Mouse (Mus musculus): Measurements from ENCODE around the gene Hdx. TPM values are rescaled to one million over a fixed set of nuclear protein-coding genes. Genes with fewer than 3 reads are reported as not detected.

Gene Hdx
- total RNA-seq (2021) = 1 to 10 TPM; 3.3 to 4.1 TPM

GRCm38 (mm10) chrX:111696356-111697282 is at the start of gene Hdx:
Hdx (minus strand) TSS chrX:111697079.
- DNase-seq (ENCODE audit: low spot score in 2 of 2) = peak; percentile 50 to 70
- intact Hi-C loops (cut with DNase I) = no loop called here

- DNase-seq (ENCODE audit: low spot score in 2 of 2) = no peak
- intact Hi-C loops (cut with DNase I) = no loop called here
These were observed 11.2 kb downstream of the Hdx start for GRCm38 (mm10) chrX:111685665-111686064.

- intact Hi-C loops (cut with DNase I) = no loop called here
- DNase-seq (ENCODE audit: low spot score in 2 of 2) = no peak
These were observed 25.2 kb downstream of the Hdx start for GRCm38 (mm10) chrX:111671685-111672084.

- intact Hi-C loops (cut with DNase I) = no loop called here
- no peak for DNase-seq (ENCODE audit: low spot score in 2 of 2)
These were observed 36.5 kb downstream of the Hdx start for GRCm38 (mm10) chrX:111660381-111660780.

GRCm38 (mm10) chrX:111658671-111659070 is 38.2 kb downstream of the Hdx start:
- intact Hi-C loops (cut with DNase I) = no loop called here
- DNase-seq (ENCODE audit: low spot score in 2 of 2) = no peak

GRCm38 (mm10) chrX:111644945-111645344 is 51.9 kb downstream of the Hdx start:
- intact Hi-C loops (cut with DNase I) = no loop called here
- DNase-seq (ENCODE audit: low spot score in 2 of 2) = no peak

- intact Hi-C loops (cut with DNase I) = no loop called here
- no peak for DNase-seq (ENCODE audit: low spot score in 2 of 2)
These were observed 56.3 kb downstream of the Hdx start for GRCm38 (mm10) chrX:111640616-111641015.

GRCm38 (mm10) chrX:111597631-111598161 is 99.2 kb downstream of the Hdx start:
- intact Hi-C loops (cut with DNase I) = no loop called here
- DNase-seq (ENCODE audit: low spot score in 2 of 2) = no peak

- intact Hi-C loops (cut with DNase I) = no loop called here
These were observed 109.3 kb downstream of the Hdx start for GRCm38 (mm10) chrX:111587616-111588015.

GRCm38 (mm10) chrX:111577044-111577443 is 119.8 kb downstream of the Hdx start:
- no peak for DNase-seq (ENCODE audit: low spot score in 2 of 2)
- intact Hi-C loops (cut with DNase I) = no loop called here

More at GRCm38 (mm10) chrX:111587616-111588015, 109.3 kb downstream of the Hdx start:
- no peak for DNase-seq (ENCODE audit: low spot score in 2 of 2)

GRCm38 (mm10) chrX:111537859-111538258 is 159.0 kb downstream of the Hdx start, which contains the start of gene Rps6ka6:
Rps6ka6 (minus strand) TSS chrX:111537959.
- intact Hi-C loops (cut with DNase I) = no loop called here

More at GRCm38 (mm10) chrX:111537859-111538258, 159.0 kb downstream of the Hdx start, which contains the start of gene Rps6ka6:
- no peak for DNase-seq (ENCODE audit: low spot score in 2 of 2)

Other genes starting within 250 kb of the Hdx start
- 1 to 10 TPM; 4.3 to 4.6 TPM for gene Rps6ka6, start 159.1 kb downstream of the Hdx start, total RNA-seq (2021)
- gene Gm45194, start 194.3 kb upstream of the Hdx start, total RNA-seq (2021) = under 1 TPM in 1 of 2 experiments, not detected in 1; 0.34 TPM